Mouse (Mus musculus) heart, embryonic 10.5 days (tissue): Measurements from ENCODE around the gene Grk1. TPM values are rescaled to one million over a fixed set of nuclear protein-coding genes. Genes with fewer than 3 reads are reported as not detected.

Experiments used
- DNase-seq: peaks from one replicate; pipeline ENCODE4 v3.0.0-alpha.2; 2017; ENCODE audit warnings: low spot score
- H3K27ac ChIP-seq: fragments of 300-500 bp; sonication (generic); 2 replicates; pipeline ENCODE4 v1.5.1; 2016; ENCODE audit warnings: mild to moderate bottlenecking
- H3K27me3 ChIP-seq: fragments of 300-500 bp; sonication (generic); 2 replicates; pipeline ENCODE4 v1.6.1; 2016; ENCODE audit warnings: mild to moderate bottlenecking; ENCODE audit not compliant: poor library complexity, insufficient read depth, severe bottlenecking
- H3K36me3 ChIP-seq: fragments of 300-500 bp; sonication (generic); 2 replicates; pipeline ENCODE4 v1.6.1; 2016; ENCODE audit warnings: mild to moderate bottlenecking, moderate library complexity
- H3K4me1 ChIP-seq: fragments of 300-500 bp; sonication (generic); 2 replicates; pipeline ENCODE4 v1.6.1; 2016; ENCODE audit warnings: mild to moderate bottlenecking
- H3K4me3 ChIP-seq: fragments of 300-500 bp; sonication (generic); 2 replicates; pipeline ENCODE4 v1.5.1; 2016; ENCODE audit warnings: mild to moderate bottlenecking, moderate library complexity
- H3K9me3 ChIP-seq: fragments of 300-500 bp; sonication (generic); 2 replicates; pipeline ENCODE4 v1.6.1; 2016; ENCODE audit warnings: mild to moderate bottlenecking, moderate library complexity
- WGBS: fragments of 180-500 bp; shearing (Covaris S2); methylation state at CpG from one replicate; pipeline ENCODE4 v1.1.7; 2016; 5-methylcytosine and 5-hydroxymethylcytosine counted together
- polyA plus RNA-seq: library from polyadenylated mRNA; unstranded; fragments of >200 nt; fragmentation: Nextera tagmentation; extraction: Ambion mirVana; gene quantifications from 2 replicates; pipeline ENCODE4 v1.2.1, GENCODE M21; 2016

The Grk1 gene
- 0.10 TPM in 1 of 2 replicates, not detected in the other for polyA plus RNA-seq

GRCm38 (mm10) chr8:13404666-13405131, at the start of gene Grk1:
Gene Grk1 (plus strand): TSS chr8:13405081.
- Histone ChIP-seq H3K27ac (no peak within 1 kb of the TSS), H3K4me3 (no peak within 1 kb of the TSS), H3K9me3 (no peaks in the 10 kb centered on the region)

GRCm38 (mm10) chr8:13356221-13356620, 48.7 kb upstream of the Grk1 start:
- H3K36me3 ChIP-seq = peaks cover 99% of the 10 kb centered on the region
- H3K4me1 ChIP-seq = peaks cover 40% of the 10 kb centered on the region
- H3K27ac ChIP-seq = no peak overlapping the region
- H3K4me3 ChIP-seq = no peak overlapping the region
- DNase-seq = no peak
- 86% methylated on average over 6 of the region's 6 CpGs for WGBS
- H3K9me3 ChIP-seq = no peaks in the 10 kb centered on the region
- no peaks in the 10 kb centered on the region for H3K27me3 ChIP-seq

More at GRCm38 (mm10) chr8:13404666-13405131, at the start of gene Grk1:
- H3K27me3 ChIP-seq = no peaks in the 10 kb centered on the region
- 0 out of 2 replicates have a peak, but pooled peaks cover 2% of the 10 kb centered on the region for H3K36me3 ChIP-seq
- no peak for DNase-seq
- WGBS = 83% methylated on average over 5 of the region's 5 CpGs
- H3K4me1 ChIP-seq = no peaks in the 10 kb centered on the region

GRCm38 (mm10) chr8:13356681-13357080, 48.2 kb upstream of the Grk1 start:
- Histone ChIP-seq H3K36me3 (peaks cover 99% of the 10 kb centered on the region), H3K4me3 (no peak overlapping the region), H3K27ac (no peak overlapping the region), H3K4me1 (peaks cover 35% of the 10 kb centered on the region), H3K27me3 (no peaks in the 10 kb centered on the region), H3K9me3 (no peaks in the 10 kb centered on the region)
- DNase-seq = no peak
- 85% methylated on average over 10 of the region's 10 CpGs for WGBS

- H3K27ac ChIP-seq = no peak overlapping the region
- no peaks in the 10 kb centered on the region for H3K9me3 ChIP-seq
- DNase-seq = no peak
- WGBS = 93% methylated on average over 7 of the region's 7 CpGs
- no peak overlapping the region for H3K4me3 ChIP-seq
- H3K36me3 ChIP-seq = peaks cover 94% of the 10 kb centered on the region
- peaks cover 9% of the 10 kb centered on the region; the same call in 1 of the 2 replicates for H3K4me1 ChIP-seq
- H3K27me3 ChIP-seq = no peaks in the 10 kb centered on the region
Observed at GRCm38 (mm10) chr8:13360213-13360612, 44.7 kb upstream of the Grk1 start.

GRCm38 (mm10) chr8:13361865-13362264, 43.0 kb upstream of the Grk1 start:
- Histone ChIP-seq H3K9me3 (no peaks in the 10 kb centered on the region), H3K27me3 (no peaks in the 10 kb centered on the region), H3K4me3 (no peak overlapping the region), H3K36me3 (peaks cover 94% of the 10 kb centered on the region), H3K27ac (no peak overlapping the region), H3K4me1 (no peaks in the 10 kb centered on the region)
- WGBS = 97% methylated on average over 6 of the region's 6 CpGs
- no peak for DNase-seq

GRCm38 (mm10) chr8:13373151-13373662, 31.7 kb upstream of the Grk1 start:
- Histone ChIP-seq H3K36me3 (peaks cover 91% of the 10 kb centered on the region), H3K4me1 (no peaks in the 10 kb centered on the region), H3K9me3 (no peaks in the 10 kb centered on the region), H3K4me3 (no peak overlapping the region), H3K27ac (no peak overlapping the region), H3K27me3 (no peaks in the 10 kb centered on the region)
- no peak for DNase-seq
- 86% methylated on average over 8 of the region's 8 CpGs for WGBS

- DNase-seq = no peak
- 68% methylated on average over 7 of the region's 7 CpGs for WGBS
- H3K36me3 ChIP-seq = peaks cover 30% of the 10 kb centered on the region
Observed at GRCm38 (mm10) chr8:13381630-13382029, 23.3 kb upstream of the Grk1 start.

GRCm38 (mm10) chr8:13382536-13382935, 22.3 kb upstream of the Grk1 start:
- Histone ChIP-seq H3K4me3 (no peak overlapping the region), H3K27me3 (no peaks in the 10 kb centered on the region), H3K9me3 (no peaks in the 10 kb centered on the region), H3K27ac (no peak overlapping the region), H3K36me3 (peaks cover 23% of the 10 kb centered on the region), H3K4me1 (no peaks in the 10 kb centered on the region)
- 87% methylated on average over 3 of the region's 3 CpGs for WGBS
- no peak for DNase-seq

More at GRCm38 (mm10) chr8:13381630-13382029, 23.3 kb upstream of the Grk1 start:
- no peak overlapping the region for H3K4me3 ChIP-seq
- H3K9me3 ChIP-seq = no peaks in the 10 kb centered on the region
- H3K27ac ChIP-seq = no peak overlapping the region
- H3K27me3 ChIP-seq = no peaks in the 10 kb centered on the region
- no peaks in the 10 kb centered on the region for H3K4me1 ChIP-seq

GRCm38 (mm10) chr8:13382999-13383398, 21.9 kb upstream of the Grk1 start:
- no peaks in the 10 kb centered on the region for H3K27me3 ChIP-seq

GRCm38 (mm10) chr8:13386366-13386765, 18.5 kb upstream of the Grk1 start:
- no peak for DNase-seq
- H3K4me3 ChIP-seq = no peak overlapping the region
- no peaks in the 10 kb centered on the region for H3K27me3 ChIP-seq
- no peaks in the 10 kb centered on the region for H3K36me3 ChIP-seq
- WGBS = 77% methylated on average over 13 of the region's 13 CpGs
- H3K27ac ChIP-seq = no peak overlapping the region
- H3K4me1 ChIP-seq = no peaks in the 10 kb centered on the region
- no peaks in the 10 kb centered on the region for H3K9me3 ChIP-seq

More at GRCm38 (mm10) chr8:13382999-13383398, 21.9 kb upstream of the Grk1 start:
- Histone ChIP-seq H3K4me3 (no peak overlapping the region), H3K36me3 (peaks cover 21% of the 10 kb centered on the region), H3K9me3 (no peaks in the 10 kb centered on the region), H3K4me1 (no peaks in the 10 kb centered on the region), H3K27ac (no peak overlapping the region)
- 95% methylated on average over 4 of the region's 4 CpGs for WGBS
- no peak for DNase-seq

- no peak overlapping the region for H3K4me3 ChIP-seq
- H3K27me3 ChIP-seq = no peaks in the 10 kb centered on the region
- 80% methylated on average over 8 of the region's 8 CpGs for WGBS
- H3K9me3 ChIP-seq = no peaks in the 10 kb centered on the region
- H3K27ac ChIP-seq = no peak overlapping the region
- no peak for DNase-seq
- no peaks in the 10 kb centered on the region for H3K4me1 ChIP-seq
- no peaks in the 10 kb centered on the region for H3K36me3 ChIP-seq
Observed at GRCm38 (mm10) chr8:13387728-13388127, 17.2 kb upstream of the Grk1 start.

- Histone ChIP-seq H3K36me3 (no peaks in the 10 kb centered on the region), H3K4me1 (no peaks in the 10 kb centered on the region), H3K27me3 (no peaks in the 10 kb centered on the region), H3K27ac (no peak overlapping the region), H3K9me3 (no peaks in the 10 kb centered on the region), H3K4me3 (no peak overlapping the region)
- WGBS = 80% methylated on average over 2 of the region's 2 CpGs
- no peak for DNase-seq
Observed at GRCm38 (mm10) chr8:13388744-13389143, 16.1 kb upstream of the Grk1 start.

- 84% methylated on average over 7 of the region's 7 CpGs for WGBS
- Histone ChIP-seq H3K4me1 (no peaks in the 10 kb centered on the region), H3K9me3 (no peaks in the 10 kb centered on the region)
Observed at GRCm38 (mm10) chr8:13393869-13394268, 11.0 kb upstream of the Grk1 start.

GRCm38 (mm10) chr8:13396725-13397124, 8.2 kb upstream of the Grk1 start, which contains the start of gene Atp4b:
Gene Atp4b (minus strand): TSS chr8:13396825.
- no peaks in the 10 kb centered on the region for H3K4me1 ChIP-seq
- WGBS = 72% methylated on average over 5 of the region's 5 CpGs

More at GRCm38 (mm10) chr8:13393869-13394268, 11.0 kb upstream of the Grk1 start:
- Histone ChIP-seq H3K36me3 (no peaks in the 10 kb centered on the region), H3K27me3 (no peaks in the 10 kb centered on the region), H3K27ac (no peak overlapping the region), H3K4me3 (no peak overlapping the region)
- DNase-seq = no peak

More at GRCm38 (mm10) chr8:13396725-13397124, 8.2 kb upstream of the Grk1 start, which contains the start of gene Atp4b:
- no peaks in the 10 kb centered on the region for H3K9me3 ChIP-seq
- no peaks in the 10 kb centered on the region for H3K27me3 ChIP-seq
- H3K36me3 ChIP-seq = no peaks in the 10 kb centered on the region
- no peak within 1 kb of the TSS for H3K4me3 ChIP-seq
- DNase-seq = no peak
- H3K27ac ChIP-seq = no peak within 1 kb of the TSS
